In genomic region chr7:102209756-102210721, GRCm38 (mm10) we compare ENCODE assay signal across 8 mouse cellular contexts. TPM values are rescaled to one million over a fixed set of nuclear protein-coding genes. Genes with fewer than 3 reads are reported as not detected.
A peak's percentile ranks its signal among the peaks of the same experiment; 100 is the strongest.
DNase-seq lines count a peak whose midpoint lies in the region; ATAC-seq lines count a peak whose summit lies in the region.

TSS of gene Nup98 (minus strand) at chr7:102210176.
TSS of gene Pgap2 (plus strand) at chr7:102210208.

- WGBS in heart, embryonic 14.5 days = under 1% methylated on average over 59 of the region's 87 CpGs
- under 1% methylated on average over 86 of the region's 87 CpGs for WGBS in liver, embryonic 13.5 days (ENCODE audit: insufficient replicate concordance)
- under 1% methylated on average over 70 of the region's 87 CpGs for WGBS in stomach, embryonic 16.5 days

- peaks cover 3 to 12% of the 10 kb centered on the region in 2 experiments; a peak in 3 of 4 replicates for H3K4me1 ChIP-seq in heart, embryonic 14.5 days (ENCODE audit: control insufficient read depth in 2 of 2, insufficient read depth in 2 of 2, low read length in 2 of 2)
- peaks cover 35% of the 10 kb centered on the region for H3K4me1 ChIP-seq in liver, embryonic 13.5 days (replicated peaks)
- peaks cover 7% of the 10 kb centered on the region for H3K4me1 ChIP-seq in stomach, embryonic 16.5 days (ENCODE audit: control insufficient read depth, insufficient read depth, low read length)

- peak; percentile 87 for ATAC-seq in CD4-positive, CD25-positive, alpha-beta regulatory T cell, adult 4 months
- ATAC-seq in heart, embryonic 14.5 days (ENCODE audit: insufficient number of reproducible peaks, insufficient read depth, low FRiP score, low read depth) = peak; percentile 98
- peak; percentile 95 for ATAC-seq in liver, embryonic 13.5 days (ENCODE audit: low read depth)
- peak; percentile 99 for ATAC-seq in stomach, embryonic 16.5 days (ENCODE audit: insufficient read depth, low FRiP score)

- H3K36me3 ChIP-seq in heart, embryonic 14.5 days (ENCODE audit: control insufficient read depth, insufficient read depth, low read length) = 0 out of 2 replicates have a peak, but pooled peaks cover 4% of the 10 kb centered on the region
- H3K36me3 ChIP-seq in liver, embryonic 13.5 days = 0 out of 2 replicates have a peak, but pooled peaks cover 4% of the 10 kb centered on the region
- no peaks in the 10 kb centered on the region for H3K36me3 ChIP-seq in stomach, embryonic 16.5 days (ENCODE audit: control insufficient read depth, insufficient read depth, low read length)

- peak within 1 kb of the TSS; percentile 93 for H3K9ac ChIP-seq in heart, embryonic 14.5 days (ENCODE audit: low read length)
- peak within 1 kb of the TSS; percentile 91 for H3K9ac ChIP-seq in liver, embryonic 13.5 days
- H3K9ac ChIP-seq in stomach, embryonic 16.5 days (ENCODE audit: low read length) = peak within 1 kb of the TSS; percentile 93

- peak; percentile 96 for DNase-seq in c-Kit-negative CD71-positive TER-119-positive erythroid progenitor cells, embryonic 14.5 days (ENCODE audit: low read depth, low spot score)
- peak; percentile 97 for DNase-seq in fibroblast of lung, adult 2 months (ENCODE audit: low read depth)
- peak; percentile 99 for DNase-seq in kidney, postnatal 14 days
- DNase-seq in liver, embryonic 13.5 days = peak; percentile 98
- DNase-seq in neural tube, embryonic 10.5 days (ENCODE audit: extremely low spot score, low spot score) = peak; percentile 99

- no peaks in the 10 kb centered on the region for H3K9me3 ChIP-seq in heart, embryonic 14.5 days (ENCODE audit: control insufficient read depth, low read length)
- no peaks in the 10 kb centered on the region for H3K9me3 ChIP-seq in liver, embryonic 13.5 days (replicated peaks)
- H3K9me3 ChIP-seq in stomach, embryonic 16.5 days (replicated peaks; ENCODE audit: control insufficient read depth, low read length) = no peaks in the 10 kb centered on the region

- H3K27ac ChIP-seq in heart, embryonic 14.5 days (replicated peaks in 1 of 2; ENCODE audit: control insufficient read depth in 1 of 2, insufficient read depth in 1 of 2, low read depth in 2 of 2, low read length in 2 of 2) = peak within 1 kb of the TSS; percentile 93 to 95
- H3K27ac ChIP-seq in liver, embryonic 13.5 days = peak within 1 kb of the TSS; percentile 88
- peak within 1 kb of the TSS; percentile 91 for H3K27ac ChIP-seq in stomach, embryonic 16.5 days (ENCODE audit: low read length)

- peak within 1 kb of the TSS; percentile 81 for H3K4me2 ChIP-seq in heart, embryonic 14.5 days (ENCODE audit: low read length)
- peak within 1 kb of the TSS; percentile 85 for H3K4me2 ChIP-seq in liver, embryonic 13.5 days
- peak within 1 kb of the TSS; percentile 83 for H3K4me2 ChIP-seq in stomach, embryonic 16.5 days (ENCODE audit: low read depth, low read length)

- H3K4me3 ChIP-seq in heart, embryonic 14.5 days (ENCODE audit: control insufficient read depth in 1 of 2, insufficient read depth in 1 of 2, low read depth in 1 of 2, low read length in 2 of 2) = peak within 1 kb of the TSS; percentile 86 to 99
- peak within 1 kb of the TSS; percentile 92 for H3K4me3 ChIP-seq in liver, embryonic 13.5 days (replicated peaks)
- peak within 1 kb of the TSS; percentile 90 for H3K4me3 ChIP-seq in stomach, embryonic 16.5 days (replicated peaks; ENCODE audit: low read length)

- no peaks in the 10 kb centered on the region for H3K27me3 ChIP-seq in heart, embryonic 14.5 days (ENCODE audit: control insufficient read depth, insufficient read depth, low read length)
- H3K27me3 ChIP-seq in liver, embryonic 13.5 days = no peaks in the 10 kb centered on the region
- H3K27me3 ChIP-seq in stomach, embryonic 16.5 days (ENCODE audit: control insufficient read depth, insufficient read depth, low read length) = no peaks in the 10 kb centered on the region

RNA-seq across cellular contexts. Expression of gene Nup98, which starts in this region (rescaled TPM):
- 10 to 100 TPM; 37.2 to 39.6 TPM for polyA plus RNA-seq in CD4-positive, CD25-positive, alpha-beta regulatory T cell, adult 4 months (2017; shearing (Covaris generic))
- polyA plus RNA-seq in heart, embryonic 14.5 days (2014; fragmentation: Nextera tagmentation; extraction: Ambion mirVana) = 27.3 and 27.6 TPM in 2 replicates
- polyA plus RNA-seq in liver, embryonic 13.5 days (2015; fragmentation: Nextera tagmentation; extraction: Ambion mirVana) = 16.9 and 20.7 TPM in 2 replicates
- polyA plus RNA-seq in stomach, embryonic 16.5 days (2015; fragmentation: Nextera tagmentation; extraction: Ambion mirVana) = 34.5 and 35.0 TPM in 2 replicates

RNA-seq across cellular contexts. Expression of gene Pgap2, which starts in this region (rescaled TPM):
- 10 to 100 TPM; 46.8 to 60.4 TPM for polyA plus RNA-seq in CD4-positive, CD25-positive, alpha-beta regulatory T cell, adult 4 months (2017; shearing (Covaris generic))
- polyA plus RNA-seq in heart, embryonic 14.5 days (2014; fragmentation: Nextera tagmentation; extraction: Ambion mirVana) = 63.5 and 70.1 TPM in 2 replicates
- 23.3 and 27.3 TPM in 2 replicates for polyA plus RNA-seq in liver, embryonic 13.5 days (2015; fragmentation: Nextera tagmentation; extraction: Ambion mirVana)
- 109 and 126 TPM in 2 replicates for polyA plus RNA-seq in stomach, embryonic 16.5 days (2015; fragmentation: Nextera tagmentation; extraction: Ambion mirVana)

Comparison
In these comparisons a context has a peak if more than half of its experiments do, and no peak if none do; other contexts are left out.
1. Peak in every context shown above with its lines: DNase-seq, ATAC-seq, H3K4me3 ChIP-seq and H3K27ac ChIP-seq.